Mouse (Mus musculus) brain, adult 10 weeks (tissue): ENCODE data around the gene AU018091. TPM values are rescaled to one million over a fixed set of nuclear protein-coding genes. Genes with fewer than 3 reads are reported as not detected.

ENCODE experiments used
- polyA plus RNA-seq: library from polyadenylated mRNA; stranded (reverse); fragments of 350-450 nt; fragmentation: Illumina TruSeq; extraction: RNeasy Lipid Tissue Mini Kit (QIAGEN cat#74804); gene quantifications from one replicate; pipeline ENCODE4 v1.2.3, GENCODE M21; 2015; ENCODE audit warnings: low read depth, low replicate concordance

AU018091 gene
- not detected for polyA plus RNA-seq

GRCm38 (mm10) chr7:3168925-3169324 lies at the start of gene AU018091:
AU018091 (minus strand) TSS chr7:3169203.

Other genes starting within 250 kb of the AU018091 start
- gene Nlrp12, start 80.5 kb upstream of the AU018091 start, polyA plus RNA-seq = not detected
- gene Myadm, start 119.9 kb upstream of the AU018091 start, polyA plus RNA-seq = 46.9 TPM
- gene Prkcg, start 120.0 kb upstream of the AU018091 start, polyA plus RNA-seq = 162 TPM
- gene Cacng7, start 163.8 kb upstream of the AU018091 start, polyA plus RNA-seq = 160 TPM
- 46.1 TPM for gene Cacng8, start 221.5 kb upstream of the AU018091 start, polyA plus RNA-seq